Mouse (Mus musculus) mouse trophoblast stem cell (cell line): ENCODE results near the gene Nfkbie.

Source experiments
- in situ Hi-C, 2 experiments: fragments of 300-500 bp; cut with MseI, MboI; formaldehyde crosslinking; loops; 2 replicates in 1 of 2; 3 replicates in 1 of 2; pipeline ENCODE4 v1.15.1; 2025

Nfkbie gene

DNA sequence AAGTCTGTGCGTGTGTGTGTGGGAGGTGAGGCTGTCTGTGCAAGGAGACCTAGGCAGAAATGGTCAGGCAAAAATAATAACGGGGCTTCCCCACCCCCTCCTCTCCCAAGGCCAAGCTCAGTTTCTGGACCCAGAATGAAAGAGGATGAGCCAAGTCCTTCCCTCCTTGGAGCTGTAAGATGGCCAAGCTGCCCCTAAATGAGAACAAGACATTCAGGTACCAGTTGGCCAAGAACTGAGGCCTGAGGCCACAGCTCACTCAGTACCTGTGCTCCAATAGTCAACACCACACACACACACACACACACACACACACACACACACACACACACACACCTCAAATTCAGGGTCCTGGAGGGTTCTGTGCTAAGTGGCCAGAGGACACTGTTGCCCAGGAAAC, 12.8 kb upstream of the Nfkbie start:
- in situ Hi-C loops, result no loop called here

DNA sequence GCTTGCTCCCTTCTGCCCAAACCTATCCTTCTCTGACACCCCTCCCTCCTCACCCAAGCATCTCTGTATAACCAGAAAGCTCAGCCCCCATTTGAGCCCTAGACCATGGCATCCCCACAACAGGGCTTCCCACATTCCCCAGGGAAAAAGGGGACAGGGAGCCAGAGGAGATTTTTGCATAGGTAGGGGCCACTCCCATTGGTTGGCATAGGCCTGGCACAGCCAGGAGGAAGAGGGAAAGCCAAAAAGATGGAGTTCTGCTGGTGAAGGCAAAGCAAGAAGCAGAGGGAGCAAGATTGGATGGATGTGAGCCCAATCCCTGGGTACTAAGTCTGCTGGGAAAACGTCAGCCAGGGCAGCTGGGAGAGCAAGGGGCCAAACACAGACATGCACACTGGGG, 12.4 kb upstream of the Nfkbie start:
- in situ Hi-C loops, result no loop called here

DNA sequence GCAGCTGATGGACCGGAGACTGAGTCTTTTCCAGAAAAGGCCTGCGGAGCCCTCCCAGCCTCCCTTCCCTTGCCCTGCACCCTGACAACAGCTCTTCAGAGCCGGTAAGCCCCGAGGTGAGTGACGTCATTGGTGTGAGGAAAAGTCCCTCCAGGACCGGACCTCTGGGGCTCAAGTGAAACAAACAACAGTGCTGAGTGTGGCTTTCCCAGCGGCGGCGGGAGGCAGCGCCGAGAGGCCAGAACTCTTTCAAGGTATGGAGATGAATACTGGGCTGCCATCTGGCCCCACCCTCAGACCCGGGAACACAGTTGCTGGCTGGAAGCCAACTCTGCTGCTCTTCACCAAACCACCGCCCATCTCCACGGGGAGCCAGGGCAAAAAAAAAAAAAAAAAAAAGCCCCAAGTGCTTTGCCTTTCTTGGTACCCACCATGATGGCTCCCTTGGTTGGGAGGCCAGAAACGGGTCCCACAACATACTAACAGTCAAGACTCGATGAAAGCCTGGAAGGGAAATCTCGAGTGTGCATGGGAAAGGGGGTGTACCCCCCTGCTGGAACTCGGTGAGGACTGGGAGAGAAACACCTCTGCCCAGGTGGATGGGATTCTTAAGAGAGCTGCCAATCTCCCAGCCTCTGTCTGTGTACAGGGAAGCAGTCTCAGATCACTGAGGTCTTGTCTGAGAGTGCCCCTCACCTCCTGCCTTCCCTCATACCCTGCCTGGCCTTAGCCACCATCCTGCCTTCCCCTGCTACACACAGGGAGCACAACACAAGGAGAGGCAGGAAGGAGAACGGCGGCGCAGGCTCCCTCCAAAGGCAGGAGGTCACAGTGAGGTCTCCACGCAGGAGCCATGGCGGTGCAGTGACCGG, 11.3 kb upstream of the Nfkbie start:
- in situ Hi-C loops, result no loop called here

DNA sequence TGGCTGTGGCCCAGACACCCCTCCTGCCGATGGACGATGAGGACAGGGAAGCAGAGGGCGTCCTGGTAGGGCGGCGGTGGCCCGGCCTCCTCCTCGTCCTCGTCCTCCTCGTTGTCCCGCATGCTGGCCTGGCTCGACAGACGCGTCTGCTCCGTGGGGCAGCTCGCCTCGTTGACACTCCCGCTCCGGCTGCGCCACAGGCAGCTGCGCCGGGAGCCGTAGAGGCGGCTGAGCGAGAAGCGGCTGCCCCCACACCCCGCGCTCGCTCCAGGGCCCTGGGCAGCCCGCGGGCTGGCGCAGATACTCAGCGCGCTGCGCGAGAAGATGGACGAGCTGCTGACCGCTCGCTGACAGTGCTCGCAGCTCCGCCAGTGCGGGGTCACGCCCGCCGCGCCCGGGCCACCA, 10.6 kb upstream of the Nfkbie start:
- in situ Hi-C loops, result no loop called here

DNA sequence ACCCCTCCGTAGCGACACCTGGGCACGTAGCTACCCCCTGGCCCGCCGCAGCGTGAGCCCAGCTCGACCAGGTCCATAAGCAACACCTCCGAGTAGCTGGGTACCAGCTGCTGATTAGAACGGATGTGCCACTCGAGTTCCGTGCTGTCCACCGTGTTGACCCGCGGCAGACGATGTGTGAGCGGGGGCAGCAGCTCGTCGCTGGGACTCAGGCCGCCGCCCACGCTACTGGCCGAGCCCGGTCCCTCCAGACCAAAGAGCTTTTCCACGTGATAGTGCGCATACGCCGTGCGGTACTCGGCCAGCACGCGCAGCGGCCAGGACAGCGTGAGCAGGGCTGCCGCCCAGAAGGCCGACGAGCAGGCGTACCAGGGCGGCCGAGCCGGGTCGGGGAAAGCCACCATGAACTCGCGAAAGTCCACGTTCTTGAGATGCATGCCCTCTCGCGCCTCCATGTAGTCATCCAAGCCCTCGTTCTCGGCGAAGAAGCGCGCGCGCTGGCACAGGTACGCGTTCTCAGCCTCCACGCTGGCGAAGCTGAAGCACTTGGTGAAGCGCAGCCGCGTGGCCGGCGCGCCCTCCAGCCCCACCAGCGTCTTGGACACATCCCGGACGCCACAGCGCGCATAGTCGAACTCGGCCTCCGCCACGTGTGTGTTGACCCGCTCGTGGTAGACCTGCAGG, 10.1 kb upstream of the Nfkbie start:
- in situ Hi-C loops, result no loop called here

DNA sequence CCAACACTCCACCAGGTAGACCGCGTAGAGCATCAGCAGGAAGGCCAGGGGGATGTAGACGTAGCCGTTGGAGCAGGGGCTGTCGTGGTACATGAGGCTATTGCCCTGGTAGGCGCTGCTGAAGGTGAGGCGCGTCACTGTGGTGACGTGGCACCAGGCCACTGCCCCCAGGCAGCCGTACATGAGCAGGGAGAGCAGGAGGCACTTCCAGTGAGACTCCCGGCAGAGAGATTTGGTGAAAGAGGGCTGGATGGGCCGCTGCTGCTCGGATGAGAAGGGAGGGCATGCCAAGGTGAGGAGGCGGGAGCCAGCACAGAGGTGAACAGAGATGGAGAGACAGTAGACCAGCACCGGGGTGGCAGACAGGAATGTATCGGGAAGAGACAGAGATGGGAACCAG, 8.6 kb upstream of the Nfkbie start:
- in situ Hi-C loops, result no loop called here

DNA sequence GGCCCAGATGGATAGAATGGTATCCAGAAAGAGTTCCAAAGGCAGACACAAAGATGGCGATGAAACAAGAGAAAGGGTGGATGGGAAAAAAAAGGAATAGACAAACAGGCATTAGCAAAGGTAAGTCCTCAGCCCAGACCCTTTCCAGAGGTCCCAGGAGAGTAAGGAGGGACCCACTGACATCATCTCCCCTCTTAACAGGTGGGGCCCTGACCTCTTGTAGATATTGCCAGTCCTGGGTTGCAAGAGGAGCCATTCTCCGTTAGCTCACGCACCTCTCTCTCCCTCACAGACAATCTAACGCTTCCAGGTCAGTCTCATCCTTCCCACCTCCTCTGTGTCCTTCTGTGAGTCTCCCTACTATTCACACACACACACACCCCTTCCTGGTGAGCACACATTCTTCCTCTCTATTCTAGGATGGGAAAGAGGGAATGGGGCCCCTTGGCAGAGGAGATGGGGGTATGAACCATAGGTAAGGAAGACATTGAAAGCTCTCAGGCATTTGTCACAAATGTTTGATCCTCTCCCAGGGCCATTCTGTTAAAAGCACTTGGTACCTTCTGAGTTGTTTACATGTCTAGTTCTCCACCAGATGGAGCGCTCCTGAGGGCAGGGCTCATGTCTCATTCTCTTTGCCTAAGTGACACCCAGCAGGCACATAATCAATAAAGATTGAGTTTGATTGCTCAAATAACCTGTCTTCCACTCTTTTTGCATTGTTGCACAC, 7.9 kb upstream of the Nfkbie start:
- in situ Hi-C loops, result no loop called here

DNA sequence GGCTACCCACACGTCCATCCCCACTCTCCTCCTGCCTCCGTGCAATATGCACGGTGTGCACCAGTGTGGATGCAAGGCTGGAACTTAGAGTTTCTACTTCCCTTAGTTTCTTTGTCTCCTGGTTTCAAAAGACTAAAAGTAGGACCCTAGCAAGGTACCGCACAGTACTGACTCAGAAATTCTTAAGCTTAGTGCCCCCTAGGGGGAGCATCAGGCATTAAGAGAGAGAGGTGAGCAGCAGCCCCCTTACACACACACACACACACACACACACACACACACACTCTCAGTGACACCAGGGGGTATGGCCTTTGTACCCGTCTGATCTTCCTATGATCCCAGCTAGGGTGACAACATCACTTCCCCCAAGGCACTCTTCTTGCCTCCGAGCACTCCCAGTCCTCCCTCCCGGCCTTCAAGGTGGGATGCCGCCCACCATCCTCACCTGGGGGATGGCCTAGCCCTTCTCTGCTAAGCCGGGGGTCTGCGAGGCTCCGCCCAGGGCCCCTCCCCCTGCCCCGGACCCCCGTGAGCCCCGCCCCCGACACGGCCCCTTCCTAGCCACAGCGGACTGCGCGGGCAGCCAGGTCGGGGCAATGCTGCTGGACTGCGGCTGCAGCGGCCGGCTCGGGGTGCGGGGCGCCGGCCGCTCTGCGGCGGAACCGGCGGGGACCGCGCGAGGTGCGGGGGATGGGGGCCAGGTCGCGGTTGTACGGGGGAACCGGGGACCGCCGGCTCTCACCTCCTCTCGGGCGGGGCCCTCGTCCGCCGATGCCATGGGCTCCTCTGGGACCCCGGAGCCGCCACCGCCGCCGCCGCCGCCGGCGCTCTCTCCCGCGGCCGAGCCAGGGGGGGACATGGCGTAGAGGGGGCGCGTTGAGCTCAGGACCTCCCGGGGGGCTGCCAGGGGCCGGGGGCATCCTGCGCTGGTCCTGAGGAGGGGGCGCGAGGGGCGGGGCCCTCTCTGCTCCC, 6.7 kb upstream of the Nfkbie start:
- in situ Hi-C loops, result no loop called here

DNA sequence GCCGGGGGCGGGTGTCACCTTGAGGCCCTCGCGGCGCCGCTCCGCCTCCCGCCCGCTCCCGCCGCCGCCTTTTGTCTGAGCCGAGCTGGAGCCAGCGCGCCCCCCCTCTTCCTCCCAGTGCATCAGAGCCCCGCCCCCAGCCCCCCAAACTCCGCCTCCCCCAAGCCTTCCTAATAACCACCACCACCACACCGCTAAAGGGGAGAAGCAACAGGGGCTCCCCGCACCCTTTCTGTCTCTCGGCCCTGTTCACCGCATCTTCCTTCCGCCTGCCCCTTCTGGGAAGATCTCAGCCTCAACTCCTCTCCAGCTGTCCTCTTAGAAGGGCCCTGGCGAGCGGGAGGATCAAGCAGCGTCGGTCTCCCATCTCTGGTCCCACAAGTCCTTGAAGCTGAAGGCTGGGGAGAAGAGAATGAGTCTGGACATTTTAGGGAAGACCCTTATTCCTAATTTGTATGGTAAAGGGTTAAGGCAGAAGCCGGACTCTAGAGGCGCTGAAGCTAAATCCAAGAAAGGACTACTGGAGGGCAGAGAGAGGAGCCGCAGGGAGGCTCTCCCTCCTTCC, 5.8 kb upstream of the Nfkbie start, which contains the start of gene Tmem151b:
Tmem151b (minus strand) TSS at position 61 of the 565 bp plus-strand sequence.
- in situ Hi-C loops, result loop anchor here (5.0 kb wide), 3 partner anchors 32 to 67 kb away; no protein-coding TSS in a partner anchor

DNA sequence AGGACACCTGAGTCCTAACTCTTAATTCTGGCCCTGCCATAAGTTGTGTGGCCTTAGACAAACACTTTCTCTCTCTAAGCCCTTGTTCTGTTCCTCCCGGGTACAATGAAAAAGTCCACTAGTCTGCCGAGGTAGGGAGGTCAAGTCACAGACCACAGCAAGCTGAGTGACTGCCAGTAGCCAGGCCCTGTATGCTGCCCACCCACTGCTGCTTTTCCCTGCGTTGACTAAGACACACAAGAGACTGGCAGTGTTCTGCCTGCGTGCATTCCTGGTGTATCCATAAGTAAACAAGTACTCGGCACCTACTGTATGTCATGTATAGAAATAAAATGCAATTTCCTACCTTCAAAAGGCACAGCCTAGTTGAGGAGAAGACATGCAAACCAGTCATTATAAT, 5.2 kb upstream of the Nfkbie start:
- in situ Hi-C loops, result loop anchor here (5.0 kb wide), 3 partner anchors 33 to 68 kb away; no protein-coding TSS in a partner anchor

DNA sequence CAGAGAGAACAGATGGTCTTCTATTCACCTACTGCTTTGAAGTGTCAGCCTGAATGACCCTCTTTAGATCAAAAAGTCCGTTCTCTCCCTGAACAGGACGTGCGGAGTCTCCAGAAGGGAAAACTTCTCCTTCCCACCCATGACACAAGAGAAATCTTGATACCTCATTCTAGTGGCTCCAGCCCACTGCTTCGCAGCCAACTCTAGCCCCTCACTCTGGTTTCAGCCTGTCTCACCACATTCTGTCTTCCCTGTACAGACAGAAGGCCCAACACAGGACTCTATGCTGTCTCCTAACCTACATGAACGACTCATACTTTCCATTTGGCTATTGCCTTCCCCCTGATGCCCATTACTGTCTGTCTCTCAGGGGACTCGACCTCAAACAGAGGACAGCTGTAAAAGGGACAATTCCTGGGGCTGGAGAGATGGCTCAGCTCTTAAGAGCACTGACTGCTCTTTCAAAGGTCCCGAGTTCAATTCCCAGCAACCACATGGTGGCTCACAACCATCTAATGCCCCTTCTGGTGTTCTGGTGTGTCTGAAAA, 4.2 kb upstream of the Nfkbie start:
- in situ Hi-C loops, result loop anchor here (5.0 kb wide), 3 partner anchors 34 to 69 kb away; no protein-coding TSS in a partner anchor

DNA sequence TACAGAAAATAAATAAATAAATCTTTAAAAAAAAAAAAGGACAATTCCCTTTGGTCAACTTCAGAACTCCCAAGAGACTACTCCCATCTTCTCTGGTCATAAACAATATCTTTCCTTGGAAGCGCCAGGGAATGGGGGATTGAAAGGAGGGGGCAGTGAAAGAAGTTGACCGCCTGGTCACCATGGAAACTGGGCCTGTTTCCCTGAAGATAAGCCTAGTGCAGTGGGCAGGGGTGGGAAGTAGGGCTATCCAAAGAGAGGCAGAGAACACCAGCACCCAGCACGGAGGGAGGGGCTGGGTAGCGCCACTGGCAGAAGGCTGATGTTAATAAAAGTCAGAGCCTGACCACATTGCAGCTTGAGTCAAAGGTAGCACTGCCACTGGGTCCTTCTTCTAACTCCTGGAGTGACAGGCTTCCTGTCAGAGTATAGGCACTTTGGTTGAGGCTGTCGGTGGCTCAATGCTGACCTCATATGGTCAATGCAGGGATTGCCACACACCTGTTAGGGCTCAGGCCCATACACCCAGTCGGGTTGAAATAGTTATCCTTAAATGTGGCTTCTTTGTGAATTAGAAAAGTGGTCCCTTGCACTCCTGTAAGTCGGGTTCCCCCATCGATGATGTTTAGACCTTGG, 3.6 kb upstream of the Nfkbie start:
- in situ Hi-C loops, result loop anchor here (5.0 kb wide), 3 partner anchors 35 to 70 kb away; no protein-coding TSS in a partner anchor

DNA sequence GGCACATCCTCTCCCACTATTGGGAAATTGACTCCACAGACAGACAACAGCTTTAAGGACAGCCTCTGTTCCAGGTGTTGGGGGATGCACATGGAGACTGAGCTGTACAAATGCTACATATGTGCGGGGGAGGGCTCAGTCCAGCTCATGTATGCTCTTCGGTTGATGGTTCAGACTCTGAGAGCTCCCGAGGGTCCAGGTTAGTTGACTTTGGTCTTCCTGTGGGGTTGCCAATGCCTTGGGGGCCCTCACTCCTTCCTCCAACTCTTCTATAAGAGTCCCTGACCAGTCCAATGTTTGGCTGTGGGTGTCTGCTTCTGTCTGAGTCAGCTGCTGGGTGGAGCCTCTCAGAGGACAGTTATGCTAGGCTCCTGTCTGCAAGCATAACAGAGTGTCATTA, 2.4 kb upstream of the Nfkbie start:
- in situ Hi-C loops, result loop anchor here (5.0 kb wide), 3 partner anchors 36 to 71 kb away; no protein-coding TSS in a partner anchor

DNA sequence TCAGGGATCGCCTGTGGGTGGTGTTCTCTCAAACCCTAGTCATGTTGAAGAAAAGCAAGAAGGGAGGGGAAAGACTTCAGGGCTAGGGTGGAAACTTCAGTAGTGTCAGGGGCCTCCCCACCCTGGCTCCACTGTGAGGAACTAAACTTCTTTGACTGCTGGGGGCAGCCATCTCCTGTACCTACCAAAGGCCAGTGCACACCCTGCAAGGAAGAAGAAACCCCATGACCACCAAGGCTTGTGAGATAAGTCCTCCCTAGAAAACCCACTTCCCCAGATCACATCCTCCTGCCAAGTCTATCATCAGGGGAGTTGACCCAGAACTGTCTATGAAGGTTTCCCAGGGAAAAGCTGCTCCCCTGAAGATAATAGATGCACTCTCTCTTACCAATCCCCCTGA, 1.1 kb upstream of the Nfkbie start:
- in situ Hi-C loops, result loop anchor here (5.0 kb wide), 3 partner anchors 37 to 72 kb away; no protein-coding TSS in a partner anchor

DNA sequence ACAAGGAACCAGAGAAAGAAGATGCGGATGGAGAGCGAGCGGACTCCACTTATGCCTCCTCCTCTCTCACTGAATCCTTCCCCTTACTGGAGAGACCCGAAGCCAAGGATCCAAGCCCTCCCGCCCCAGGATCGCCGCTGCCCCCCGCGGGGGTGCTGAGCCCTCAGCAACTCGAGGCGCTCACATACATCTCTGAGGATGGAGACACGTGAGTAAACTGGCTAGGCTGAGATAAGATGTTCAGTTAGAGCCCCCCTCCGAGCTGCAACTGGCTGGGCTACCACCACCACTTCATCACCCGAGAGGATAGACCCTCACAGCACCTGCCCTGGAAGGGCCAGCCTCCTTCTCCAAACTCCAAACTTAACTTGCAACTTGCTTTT, 595 bp downstream of the Nfkbie start:
- in situ Hi-C loops, result no loop called here

DNA sequence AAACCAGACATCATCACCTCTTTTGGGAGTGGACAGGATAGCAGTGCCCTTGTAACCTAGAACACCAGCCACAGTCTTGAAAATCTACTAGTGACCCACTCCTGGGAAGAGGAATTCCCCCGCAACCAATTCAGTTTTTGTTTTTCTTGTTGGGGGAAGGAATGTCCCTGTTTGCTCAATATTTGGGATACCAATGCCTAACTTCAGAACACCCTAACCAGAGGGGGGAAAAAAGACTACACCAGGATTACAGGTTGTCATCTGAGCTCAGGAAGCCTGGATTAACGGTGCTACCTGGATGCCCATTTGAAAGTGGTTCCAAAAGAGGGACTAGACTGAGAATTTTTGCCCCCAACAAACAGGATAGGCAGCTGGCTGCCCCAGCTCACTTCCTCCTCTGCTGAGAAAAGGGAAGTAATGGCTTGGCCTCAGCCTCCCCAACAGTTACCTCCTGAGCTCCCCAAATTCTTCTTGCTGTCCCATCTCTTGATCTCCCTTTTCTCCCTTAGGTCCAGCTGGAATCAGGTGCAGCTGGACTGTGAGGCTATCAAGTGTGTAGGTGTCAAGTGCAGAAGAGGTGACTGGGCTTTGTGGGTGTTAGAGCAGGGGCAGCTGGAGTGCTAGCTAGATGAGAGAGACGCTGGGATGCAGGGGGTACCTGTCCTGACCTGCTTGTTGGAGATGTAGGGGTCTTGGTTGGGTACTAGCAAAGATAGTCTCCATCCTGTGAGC, 1.2 kb downstream of the Nfkbie start:
- in situ Hi-C loops, result no loop called here

DNA sequence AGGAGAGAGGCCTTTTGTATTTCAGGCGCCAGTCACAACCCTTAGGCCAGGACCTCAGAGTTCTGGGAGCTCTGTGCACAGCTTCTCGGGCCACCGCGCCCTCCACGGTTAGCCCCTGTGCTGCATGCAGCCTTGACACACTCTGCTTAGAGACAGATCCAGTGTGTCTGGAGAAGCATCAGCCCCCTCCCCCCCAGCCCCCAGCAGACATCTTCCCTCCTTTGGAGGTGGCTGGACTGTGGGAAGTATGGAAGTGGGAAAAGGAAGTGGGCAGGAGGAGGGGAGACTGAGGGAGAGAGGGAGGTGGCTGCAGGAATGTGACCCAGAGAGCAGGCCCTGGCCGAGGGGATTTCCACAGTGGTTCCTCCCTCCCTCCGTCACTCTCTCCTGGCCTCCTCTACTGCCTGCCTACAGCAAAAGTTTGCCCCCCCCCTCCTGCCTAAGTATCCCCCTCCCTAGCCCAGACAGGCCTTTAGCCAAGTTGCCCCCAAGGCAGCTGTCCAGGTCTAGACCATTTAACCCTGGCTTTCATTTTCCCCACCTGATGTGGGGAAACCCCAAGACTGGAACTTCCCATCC, 1.8 kb downstream of the Nfkbie start:
- in situ Hi-C loops, result no loop called here

DNA sequence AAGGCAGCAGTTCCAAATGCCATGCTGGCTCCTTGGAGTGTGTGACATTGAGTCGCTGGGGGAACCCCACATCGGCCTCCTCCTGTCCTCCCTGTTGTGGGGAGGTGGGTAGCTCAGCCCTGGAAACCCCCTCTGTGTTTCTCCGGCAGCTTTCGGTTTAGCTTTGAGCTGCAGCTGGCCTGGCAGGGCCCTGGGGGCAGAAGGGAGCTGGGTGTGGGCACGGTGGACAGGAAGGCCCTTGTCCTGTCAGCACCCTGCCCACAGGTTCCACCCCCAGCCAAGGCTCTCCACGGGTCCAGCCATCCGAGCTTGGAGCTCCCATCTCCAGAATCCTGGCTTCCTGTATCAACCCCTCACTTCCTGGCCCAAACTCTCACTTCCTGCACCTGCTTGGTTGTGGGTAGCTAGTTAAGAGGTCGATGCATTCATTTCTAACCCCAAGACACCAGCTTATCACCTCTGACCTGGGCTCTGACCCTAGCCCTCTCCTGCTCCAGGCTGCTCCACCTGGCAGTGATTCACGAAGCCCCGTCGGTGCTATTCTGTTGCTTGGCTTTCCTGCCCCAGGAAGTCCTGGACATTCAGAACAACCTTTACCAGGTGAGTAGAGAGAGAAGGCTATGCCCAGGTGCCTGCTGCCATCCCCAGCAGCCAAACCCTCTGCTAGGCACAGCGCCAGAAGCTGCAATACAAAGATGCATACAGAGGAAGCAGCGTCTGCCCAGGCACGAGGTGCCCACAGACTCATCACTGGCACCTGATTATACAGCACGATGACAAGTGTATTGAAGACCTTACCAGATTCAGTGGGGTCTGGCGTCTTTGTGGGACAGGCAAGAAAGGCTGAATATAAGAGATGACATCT, 2.7 kb downstream of the Nfkbie start:
- in situ Hi-C loops, result no loop called here
